Mouse (Mus musculus): ENCODE results near the gene 4921539E11Rik. TPM values are rescaled to one million over a fixed set of nuclear protein-coding genes. Genes with fewer than 3 reads are reported as not detected.

The 4921539E11Rik gene
- total RNA-seq (2021): not detected

DNA sequence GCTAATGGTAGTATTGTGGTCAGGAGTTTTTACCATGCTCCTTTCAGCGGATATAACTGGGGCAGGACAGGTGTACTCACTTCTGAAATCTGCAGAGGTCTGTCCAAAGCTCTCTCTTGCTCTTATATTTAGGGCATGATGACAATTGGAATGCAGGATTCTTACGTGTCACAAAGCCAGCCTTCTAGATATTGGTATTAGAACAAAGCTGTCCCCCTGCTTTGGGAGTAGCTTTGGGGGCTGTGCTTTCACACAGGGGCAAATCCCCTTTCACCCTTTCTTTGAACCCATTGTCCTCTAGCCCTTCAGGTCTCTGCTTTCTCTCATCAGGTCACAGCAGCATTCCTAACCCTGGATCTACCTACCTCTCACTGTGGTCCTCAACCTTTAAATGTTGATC, at the start of gene 4921539E11Rik:
Gene 4921539E11Rik, minus strand, starts transcription at position 101 of the 400 bp plus-strand sequence.
- DNase-seq (ENCODE audit: low spot score in 2 of 2): no peak
- intact Hi-C loops (cut with DNase I): no loop called here

- no peak for DNase-seq (ENCODE audit: low spot score in 2 of 2)
- intact Hi-C loops (cut with DNase I): no loop called here
Measured at GRCm38 (mm10) chr4:103335134-103335533, 44.5 kb upstream of the 4921539E11Rik start.

DNA sequence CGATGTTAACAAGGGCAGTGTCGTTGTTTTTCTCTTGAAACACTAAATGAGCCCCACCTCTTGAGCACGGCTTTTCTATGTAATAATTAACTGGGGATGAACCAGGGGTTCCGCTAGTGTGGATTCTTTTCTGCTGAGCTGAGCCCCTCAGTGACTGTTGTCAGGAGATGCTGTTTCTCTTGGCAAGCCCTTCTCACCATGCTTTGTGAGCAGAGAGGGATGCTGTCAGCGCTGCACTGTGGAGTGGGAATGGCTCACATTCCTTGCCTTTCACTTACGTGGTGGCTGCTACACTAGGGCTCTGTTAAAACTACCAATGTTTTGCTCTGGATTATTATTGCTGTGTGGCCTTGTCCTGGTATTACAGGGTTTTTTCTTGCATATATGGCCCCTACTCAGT, 38.7 kb upstream of the 4921539E11Rik start:
- intact Hi-C loops (cut with DNase I): no loop called here
- DNase-seq (ENCODE audit: low spot score in 2 of 2): no peak

GRCm38 (mm10) chr4:103326994-103327393, 36.3 kb upstream of the 4921539E11Rik start:
- no peak for DNase-seq (ENCODE audit: low spot score in 2 of 2)

DNA sequence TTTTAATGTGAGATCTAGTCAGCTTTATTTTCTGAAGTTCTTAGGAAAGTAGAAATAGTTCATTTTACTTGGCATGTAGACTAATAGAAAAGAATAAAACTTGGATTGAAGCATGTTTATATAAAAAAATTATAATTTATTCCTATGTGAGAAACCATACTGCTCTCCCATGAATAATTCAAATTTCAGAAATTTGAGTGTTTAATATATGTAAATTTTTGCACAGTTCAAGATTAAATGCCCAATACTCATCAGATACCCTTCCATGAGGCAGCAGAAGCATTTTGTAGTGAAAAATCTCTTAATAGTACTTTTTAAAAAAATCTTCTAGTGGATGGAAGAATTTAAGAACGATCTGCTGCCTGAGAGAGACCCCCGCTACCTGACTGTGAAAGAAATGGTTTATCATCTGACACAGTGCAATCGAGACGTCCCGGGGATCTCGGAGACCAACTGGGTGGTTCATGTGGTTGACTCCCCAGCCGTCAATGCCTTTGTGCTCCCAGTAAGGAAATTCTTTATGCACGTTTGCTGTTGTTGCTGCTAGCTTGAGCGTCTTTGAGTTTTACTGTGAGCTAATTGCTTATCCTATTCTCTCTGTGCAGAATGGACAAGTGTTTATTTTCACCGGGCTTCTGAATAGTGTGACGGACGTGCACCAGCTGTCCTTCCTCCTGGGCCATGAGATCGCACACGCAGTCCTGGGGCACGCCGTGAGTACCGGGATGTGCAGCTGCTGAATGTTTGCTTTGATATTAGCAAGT, 34.2 kb upstream of the 4921539E11Rik start:
- intact Hi-C loops (cut with DNase I): no loop called here
- DNase-seq (ENCODE audit: low spot score in 2 of 2): no peak

More at GRCm38 (mm10) chr4:103326994-103327393, 36.3 kb upstream of the 4921539E11Rik start:
- intact Hi-C loops (cut with DNase I): no loop called here

- no peak for DNase-seq (ENCODE audit: low spot score in 2 of 2)
- intact Hi-C loops (cut with DNase I): no loop called here
Measured at GRCm38 (mm10) chr4:103321461-103321860, 30.8 kb upstream of the 4921539E11Rik start.

GRCm38 (mm10) chr4:103315861-103316260, 25.2 kb upstream of the 4921539E11Rik start:
- intact Hi-C loops (cut with DNase I): loop anchor here (2.0 kb wide), 1 partner anchor 101 kb away; the partner anchor contains the start of gene Slc35d1
- no peak for DNase-seq (ENCODE audit: low spot score in 2 of 2)

GRCm38 (mm10) chr4:103314526-103314910, 23.9 kb upstream of the 4921539E11Rik start:
- no peak for DNase-seq (ENCODE audit: low spot score in 2 of 2)
- intact Hi-C loops (cut with DNase I): loop anchor here (2.0 kb wide), 1 partner anchor 100 kb away; the partner anchor contains the start of gene Slc35d1

GRCm38 (mm10) chr4:103313587-103314525, 23.2 kb upstream of the 4921539E11Rik start, which contains the start of gene Oma1:
Gene Oma1, plus strand, starts transcription at chr4:103313812.
- peak; percentile 95 to 97 for DNase-seq (ENCODE audit: low spot score in 2 of 2)
- intact Hi-C loops (cut with DNase I): loop anchor here (2.0 kb wide), 1 partner anchor 99 kb away; the partner anchor contains the start of gene Slc35d1

DNA sequence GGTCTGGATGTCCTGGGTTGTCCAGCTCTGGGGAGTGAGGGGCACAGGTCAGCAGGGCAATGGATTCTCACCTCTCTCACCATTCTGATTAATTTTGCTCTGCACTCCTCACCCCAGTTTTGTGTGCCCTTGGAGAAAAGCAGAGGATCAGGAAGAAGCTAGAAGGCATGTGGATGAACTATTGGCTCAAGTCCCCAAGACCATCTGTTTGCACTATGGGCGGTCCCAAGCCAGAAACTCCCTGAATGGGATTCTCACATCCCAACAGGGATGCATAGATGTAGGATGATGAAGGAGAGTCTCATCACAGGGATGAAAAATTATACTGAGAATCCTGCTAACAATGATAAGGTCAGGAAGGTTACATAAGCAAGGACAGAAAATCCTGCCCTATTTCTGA, 13.2 kb upstream of the 4921539E11Rik start:
- DNase-seq (ENCODE audit: low spot score in 2 of 2): no peak
- intact Hi-C loops (cut with DNase I): no loop called here

DNA sequence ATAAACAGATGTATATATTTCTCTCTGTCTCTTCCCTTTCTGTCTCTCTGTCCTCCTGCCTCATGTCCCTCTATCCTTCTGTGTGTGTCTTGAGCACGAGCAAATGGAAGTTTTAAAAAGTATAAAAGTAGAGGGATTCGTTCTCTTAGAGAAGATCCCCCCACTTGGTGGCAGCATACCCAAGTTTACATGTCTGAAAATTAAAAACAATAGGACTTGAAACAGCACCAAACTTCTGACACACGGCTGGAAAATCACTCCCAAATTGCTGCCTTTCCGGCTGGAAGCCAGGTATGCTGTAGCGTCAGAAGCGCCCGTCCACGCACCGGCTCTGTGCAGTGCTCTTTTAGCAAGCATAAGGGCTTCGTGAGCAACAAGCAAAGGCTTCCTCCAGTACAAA, 8.7 kb upstream of the 4921539E11Rik start:
- peak; percentile 8 to 21 for DNase-seq (ENCODE audit: low spot score in 2 of 2)
- intact Hi-C loops (cut with DNase I): no loop called here

DNA sequence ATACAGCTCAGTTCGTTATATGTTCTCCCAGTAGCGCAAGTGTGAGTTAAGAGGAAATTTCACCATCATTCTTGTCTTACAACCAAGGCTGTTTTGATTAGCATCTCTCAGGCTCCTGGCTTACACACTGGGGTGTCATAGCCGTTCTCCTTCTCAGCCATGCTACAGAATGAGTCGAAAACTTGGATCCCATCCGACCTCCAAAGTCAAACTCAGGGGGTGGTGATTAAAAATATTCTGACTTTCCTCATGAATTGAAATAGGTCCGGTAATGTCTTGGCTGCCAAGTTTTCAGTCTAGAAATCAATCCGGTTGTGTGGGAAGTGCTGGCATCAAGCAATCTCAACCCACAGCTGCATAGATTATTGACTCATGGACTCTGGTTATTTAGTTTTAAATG, 2.3 kb downstream of the 4921539E11Rik start:
- intact Hi-C loops (cut with DNase I): loop anchor here (10.0 kb wide), 1 partner anchor 1326 kb away; no protein-coding TSS in a partner anchor
- DNase-seq (ENCODE audit: low spot score in 2 of 2): no peak

DNA sequence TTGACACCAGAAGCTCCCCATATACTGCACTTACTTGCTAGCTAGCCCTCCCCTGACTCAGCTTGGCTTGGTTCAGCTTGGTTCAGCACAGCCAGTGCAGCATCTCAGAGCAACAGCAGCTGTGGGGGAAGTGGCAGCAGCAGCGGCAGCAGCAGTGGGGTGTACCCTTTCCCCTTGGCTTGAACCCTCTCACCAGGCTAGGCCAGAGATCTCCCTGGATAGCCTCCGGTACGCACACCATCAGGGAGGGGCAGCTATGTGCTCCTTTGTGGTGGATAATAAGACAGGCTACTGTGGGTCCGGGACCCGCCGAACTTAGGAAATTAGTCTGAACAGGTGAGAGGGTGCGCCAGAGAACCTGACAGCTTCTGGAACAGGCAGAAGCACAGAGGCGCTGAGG, 17.6 kb downstream of the 4921539E11Rik start:
- no peak for DNase-seq (ENCODE audit: low spot score in 2 of 2)
- intact Hi-C loops (cut with DNase I): no loop called here

GRCm38 (mm10) chr4:103269336-103269735, 21.3 kb downstream of the 4921539E11Rik start:
- no peak for DNase-seq (ENCODE audit: low spot score in 2 of 2)

DNA sequence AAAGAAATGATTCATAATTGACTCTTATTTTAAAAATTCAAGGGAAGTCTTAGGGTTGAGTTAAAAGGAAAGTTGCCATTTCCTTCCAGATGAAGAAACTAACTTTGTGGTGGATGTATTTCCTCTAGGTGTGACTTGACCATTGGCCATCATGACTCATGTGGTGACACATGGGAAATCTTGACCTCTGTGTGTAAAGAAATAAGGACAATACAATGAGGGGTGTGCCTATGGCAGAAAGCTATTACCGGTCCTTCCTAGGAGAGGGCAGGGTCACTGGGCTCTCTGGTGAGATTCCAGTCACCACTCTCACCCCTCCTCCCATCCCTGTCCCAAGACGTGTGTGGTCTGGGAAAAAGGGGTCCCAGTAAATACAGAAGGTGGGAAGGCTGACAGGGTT, 25.5 kb downstream of the 4921539E11Rik start:
- DNase-seq (ENCODE audit: low spot score in 2 of 2): no peak
- intact Hi-C loops (cut with DNase I): no loop called here

More at GRCm38 (mm10) chr4:103269336-103269735, 21.3 kb downstream of the 4921539E11Rik start:
- intact Hi-C loops (cut with DNase I): no loop called here

GRCm38 (mm10) chr4:103263812-103264396, 26.8 kb downstream of the 4921539E11Rik start:
- intact Hi-C loops (cut with DNase I): no loop called here
- no peak for DNase-seq (ENCODE audit: low spot score in 2 of 2)

DNA sequence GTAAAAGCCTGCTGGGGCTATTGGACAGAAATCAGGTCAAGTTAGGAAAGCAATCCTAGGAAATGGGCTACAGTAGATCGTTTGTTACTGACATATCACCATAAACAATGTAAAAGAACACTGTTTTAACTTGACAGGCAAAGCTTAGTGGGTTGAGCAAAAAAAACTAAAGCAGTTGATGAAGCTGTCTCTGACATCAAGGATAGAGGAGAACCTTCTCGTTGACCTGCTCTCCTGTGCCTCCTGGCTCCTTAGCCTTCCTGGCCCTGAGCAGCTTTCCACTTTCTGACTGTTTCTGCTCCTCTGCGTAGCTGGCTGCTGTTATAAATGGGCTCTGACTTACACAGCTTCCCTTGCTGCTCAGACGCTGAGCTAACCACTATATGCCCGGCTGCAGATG, 27.3 kb downstream of the 4921539E11Rik start:
- intact Hi-C loops (cut with DNase I): no loop called here
- DNase-seq (ENCODE audit: low spot score in 2 of 2): no peak

- DNase-seq (ENCODE audit: low spot score in 2 of 2): no peak
- intact Hi-C loops (cut with DNase I): no loop called here
Measured at GRCm38 (mm10) chr4:103258817-103259216, 31.8 kb downstream of the 4921539E11Rik start.

GRCm38 (mm10) chr4:103253846-103254245, 36.8 kb downstream of the 4921539E11Rik start:
- DNase-seq (ENCODE audit: low spot score in 2 of 2): no peak
- intact Hi-C loops (cut with DNase I): no loop called here

All from left cerebral cortex, postnatal 36 days (tissue).